Mouse (Mus musculus) hematopoietic stem cell, adult 5-6 weeks (primary cell): Measurements from ENCODE around the gene Speer4d. TPM values are rescaled to one million over a fixed set of nuclear protein-coding genes. Genes with fewer than 3 reads are reported as not detected.
A peak's percentile ranks its signal among the peaks of the same experiment; 100 is the strongest.
"Not testable (repeated sequence)": the region's sequence is repeated elsewhere in the genome, so short reads cannot be mapped to it uniquely, and the experiment has no call there.

Source experiments
- ATAC-seq, 2 experiments: fragments of 125-278 bp in 1 of 2; replicated peaks in 1 of 2; 2 replicates each; pipeline ENCODE4 v1.8.0; 2016 to 2017; ENCODE audit warnings: inconsistent platforms in 2 of 2, mild to moderate bottlenecking in 2 of 2, moderate number of reproducible peaks in 2 of 2, low read depth in 1 of 2, moderate TSS enrichment in 1 of 2; ENCODE audit not compliant: low FRiP score in 2 of 2, poor library complexity in 2 of 2, severe bottlenecking in 2 of 2, insufficient read depth in 1 of 2, low TSS enrichment in 1 of 2
- total RNA-seq: library from RNA; stranded (forward); fragments of 172-1452, 232-1000 nt; gene quantifications from 2 replicates; pipeline ENCODE4 v1.2.3, GENCODE M21; 2017

Gene Speer4d
- not detected in 2 replicates for total RNA-seq

GRCm38 (mm10) chr5:15618764-15619163, at the start of gene Speer4d:
TSS of gene Speer4d (plus strand) at chr5:15619064.
- ATAC-seq = not testable (repeated sequence)

DNA sequence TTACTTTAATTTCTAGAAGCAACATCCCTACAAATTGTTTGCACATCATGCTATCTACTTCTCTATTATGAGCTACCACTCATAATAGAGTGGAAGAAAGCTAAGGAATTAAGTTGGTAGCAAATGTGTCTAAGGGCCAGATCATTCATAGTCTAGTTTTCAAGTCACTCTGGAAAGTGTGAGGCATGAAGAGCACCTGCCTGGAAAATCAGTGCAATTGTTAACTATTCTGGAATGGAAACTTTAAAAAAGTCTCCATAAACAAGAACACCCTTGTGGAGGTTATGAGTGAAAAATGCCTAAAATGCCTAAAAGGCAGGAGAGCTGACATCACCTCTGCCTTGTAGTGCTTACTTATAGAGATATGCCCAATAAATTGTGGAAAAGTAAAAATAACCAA, 45.1 kb upstream of the Speer4d start:
- not testable (repeated sequence) for ATAC-seq

- not testable (repeated sequence) for ATAC-seq
Measured at GRCm38 (mm10) chr5:15577033-15577432, 41.8 kb upstream of the Speer4d start, which contains the start of gene Gm21083. TSS of gene Gm21083 (plus strand) at chr5:15577333.

- not testable (repeated sequence) for ATAC-seq
Measured at GRCm38 (mm10) chr5:15586351-15586750, 32.5 kb upstream of the Speer4d start.

- ATAC-seq = not testable (repeated sequence)
Measured at GRCm38 (mm10) chr5:15588291-15588690, 30.6 kb upstream of the Speer4d start.

- not testable (repeated sequence) for ATAC-seq
Measured at GRCm38 (mm10) chr5:15590635-15591034, 28.2 kb upstream of the Speer4d start.

- ATAC-seq = not testable (repeated sequence)
Measured at GRCm38 (mm10) chr5:15591577-15591976, 27.3 kb upstream of the Speer4d start.

DNA sequence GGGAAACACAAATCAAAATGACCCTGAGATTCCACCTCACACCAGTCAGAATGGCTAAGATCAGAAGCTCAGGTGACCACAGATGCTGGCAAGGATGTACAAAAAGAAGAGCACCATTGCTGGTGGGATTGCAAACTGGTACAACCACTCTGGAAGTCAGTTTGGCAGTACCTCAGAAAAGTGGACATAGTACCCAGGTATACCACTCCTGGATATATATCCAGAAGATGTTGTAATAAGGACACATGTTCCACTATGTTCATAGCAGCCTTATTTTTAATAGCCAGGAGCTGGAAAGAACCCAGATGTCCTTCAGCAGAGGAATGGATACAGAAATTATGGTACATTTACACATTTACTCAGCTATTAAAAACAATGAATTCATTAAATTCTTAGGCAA, 20.0 kb upstream of the Speer4d start:
- not testable (repeated sequence) for ATAC-seq

- ATAC-seq = 0 out of 4 replicates have a peak, but pooled peaks of 1 of the 2 experiments have one; percentile 27
Measured at GRCm38 (mm10) chr5:15600342-15600741, 18.5 kb upstream of the Speer4d start.

- ATAC-seq = not testable (repeated sequence)
Measured at GRCm38 (mm10) chr5:15601481-15601880, 17.4 kb upstream of the Speer4d start.

DNA sequence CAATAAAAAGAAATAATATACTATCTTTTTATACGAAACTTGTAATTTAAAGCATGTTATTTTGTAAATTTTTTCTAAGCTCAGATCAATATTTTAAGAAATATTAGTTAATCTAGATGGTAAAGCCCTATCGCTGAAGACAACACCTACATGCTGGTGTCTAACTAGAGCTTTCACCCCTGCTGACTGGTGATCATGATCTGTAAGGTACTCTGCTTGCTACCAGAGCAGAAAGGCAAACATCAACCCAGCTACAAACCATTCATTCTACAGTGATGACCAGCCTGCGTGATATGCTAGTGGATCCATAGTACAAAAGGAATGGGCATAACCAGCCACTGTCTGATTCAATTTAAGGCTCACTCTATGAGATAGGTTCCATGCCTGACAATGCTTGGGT, 16.9 kb upstream of the Speer4d start:
- ATAC-seq = not testable (repeated sequence)

GRCm38 (mm10) chr5:15602424-15602947, 16.4 kb upstream of the Speer4d start:
- not testable (repeated sequence) for ATAC-seq

DNA sequence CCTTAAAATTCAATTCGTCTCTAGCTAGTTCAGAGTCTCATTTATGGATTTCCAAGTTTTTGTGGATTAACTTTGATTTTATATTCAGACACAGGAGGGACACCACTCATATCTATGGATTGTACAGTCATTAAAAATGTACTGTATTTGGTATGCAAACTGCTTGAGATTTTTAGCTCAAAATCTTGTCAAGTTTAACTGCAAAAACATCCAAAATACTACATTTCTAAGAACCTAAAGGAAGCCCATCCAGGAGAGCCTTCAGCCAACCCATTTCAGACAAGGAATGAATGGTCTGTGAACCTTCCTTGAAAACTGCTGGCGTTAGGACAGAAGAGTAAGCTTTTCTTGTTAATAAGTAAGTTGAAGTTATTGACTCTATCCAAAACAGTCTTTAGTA, 15.9 kb upstream of the Speer4d start:
- ATAC-seq = not testable (repeated sequence)

GRCm38 (mm10) chr5:15603585-15603984, 15.3 kb upstream of the Speer4d start:
- ATAC-seq = not testable (repeated sequence)

DNA sequence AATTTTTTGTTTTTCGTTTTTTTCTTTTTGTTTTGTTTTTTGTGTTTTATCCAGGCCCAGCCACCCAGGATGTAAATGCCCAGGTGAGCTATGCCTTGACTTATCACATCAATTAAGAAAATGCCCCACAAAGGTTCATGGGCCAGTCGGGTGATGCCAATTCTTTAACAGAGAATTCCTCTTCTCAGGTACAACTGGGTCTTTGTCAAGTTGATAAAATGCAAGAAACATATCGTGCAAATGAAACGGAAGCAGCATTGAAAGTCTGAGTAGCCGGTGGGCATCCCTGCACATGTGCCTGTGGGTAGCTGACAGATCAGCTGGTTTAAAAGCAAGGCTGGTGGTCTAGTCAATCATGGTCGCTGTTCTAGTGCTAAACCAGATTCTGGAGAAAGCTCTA, 12.2 kb upstream of the Speer4d start:
- ATAC-seq = not testable (repeated sequence)

DNA sequence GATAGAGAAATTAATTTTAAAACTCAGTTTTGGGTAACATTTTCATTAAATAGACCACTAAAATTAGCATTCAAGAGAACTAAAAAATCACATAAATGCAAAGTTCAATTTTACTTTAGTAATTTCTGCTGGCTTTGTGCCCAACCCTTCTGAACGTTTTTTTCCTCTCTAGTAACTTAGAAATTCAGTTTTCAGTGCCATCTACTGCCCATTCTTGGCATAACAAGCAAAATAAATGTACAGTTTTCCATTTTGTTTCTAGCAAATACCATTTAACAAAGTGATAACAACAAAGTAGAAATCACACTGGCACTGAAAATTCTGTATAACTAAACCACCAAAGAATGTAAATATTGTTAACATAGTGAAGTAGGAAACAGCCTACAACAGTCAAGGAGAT, 8.2 kb upstream of the Speer4d start:
- ATAC-seq = not testable (repeated sequence)

DNA sequence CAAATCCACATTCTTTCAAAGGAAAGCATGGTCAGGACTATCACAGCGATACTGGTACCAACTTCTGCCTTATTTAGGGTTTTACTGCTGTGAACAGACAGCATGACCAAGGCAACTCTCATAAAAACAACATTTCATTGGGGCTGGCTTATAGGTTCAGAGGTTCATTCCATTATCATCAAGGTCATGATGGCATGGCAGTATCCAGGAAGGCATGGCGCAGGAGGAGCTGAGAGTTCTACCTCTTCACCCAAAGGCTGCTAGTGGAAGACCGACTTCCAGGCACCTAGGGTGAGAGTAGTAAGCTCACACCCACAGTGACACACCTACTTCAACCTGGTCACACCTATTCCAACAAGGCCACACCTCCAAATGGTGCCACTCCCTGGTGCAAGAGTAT, 2.7 kb upstream of the Speer4d start:
- ATAC-seq = not testable (repeated sequence)

- ATAC-seq = not testable (repeated sequence)
Measured at GRCm38 (mm10) chr5:15628136-15628535, 9.3 kb downstream of the Speer4d start.

GRCm38 (mm10) chr5:15630068-15630467, 11.2 kb downstream of the Speer4d start:
- ATAC-seq = not testable (repeated sequence)
